Mouse (Mus musculus) heart, postnatal 10 days (tissue): ENCODE measurements around the gene Mustn1. TPM values are rescaled to one million over a fixed set of nuclear protein-coding genes. Genes with fewer than 3 reads are reported as not detected.

ENCODE experiments used
- DNase-seq, 2 experiments: peaks; one replicate each; pipeline ENCODE4 v3.0.0; 2021
- intact Hi-C: fragments of 180-260 bp; cut with DNase I; formaldehyde crosslinking; loops from one replicate; pipeline ENCODE4 v1.15.1; 2025
- total RNA-seq, 2 experiments: library from RNA; stranded (reverse); gene quantifications; 2 replicates each; pipeline ENCODE4 v1.2.3; 2021

Gene Mustn1
- total RNA-seq, 2 experiments from 2014 or later = 12.7 to 13.8 TPM

DNA sequence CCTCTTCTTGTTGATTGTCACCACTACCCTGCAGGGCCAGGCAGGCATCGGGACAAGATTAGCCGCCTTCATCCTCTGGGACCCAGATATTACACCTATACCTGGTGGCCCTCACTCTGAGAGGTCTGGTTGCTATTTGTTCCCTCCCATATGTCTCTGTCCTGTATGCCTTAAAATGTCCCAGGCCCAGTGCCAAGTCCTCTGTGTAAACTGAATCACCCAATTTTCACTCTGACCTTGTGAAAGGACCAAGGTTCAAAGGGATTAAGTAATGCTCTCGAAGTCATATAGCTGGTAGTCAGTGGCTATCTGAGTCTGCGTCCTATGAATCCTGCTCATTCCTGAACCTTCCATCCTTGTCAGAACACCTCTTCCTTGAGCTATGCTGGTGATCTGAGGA, 51.4 kb downstream of the Mustn1 start:
- DNase-seq = no peak
- intact Hi-C loops = no loop called here

Other genes with a start within 250 kb of the Mustn1 start
- gene Rft1, start 224.8 kb upstream of the Mustn1 start, total RNA-seq = 10 to 100 TPM; 10.1 to 10.2 TPM
- 10 to 100 TPM; 14.8 to 16.8 TPM for gene Sfmbt1, start 164.4 kb upstream of the Mustn1 start, total RNA-seq
- gene Tmem110, start 53.6 kb upstream of the Mustn1 start, total RNA-seq = 10 to 100 TPM; 10.0 to 13.2 TPM
- gene Itih4, start 7.3 kb downstream of the Mustn1 start, total RNA-seq = 1 to 10 TPM; 3.2 to 4.4 TPM
- under 1 TPM; 0.64 to 0.89 TPM for gene Itih3, start 44.6 kb downstream of the Mustn1 start, total RNA-seq
- not detected for gene Itih1, start 64.1 kb downstream of the Mustn1 start, total RNA-seq
- 1 to 10 TPM; 4.5 to 5.0 TPM for gene Nek4, start 72.2 kb downstream of the Mustn1 start, total RNA-seq
- 10 to 100 TPM; 26.6 to 32.1 TPM for gene Glt8d1, start 122.2 kb downstream of the Mustn1 start, total RNA-seq
- gene Spcs1, start 122.5 kb downstream of the Mustn1 start, total RNA-seq = 100 to 1,000 TPM; 177 to 181 TPM
- 10 to 100 TPM; 78.8 to 82.5 TPM for gene Pbrm1, start 139.9 kb downstream of the Mustn1 start, total RNA-seq
- gene Gnl3, start 140.0 kb downstream of the Mustn1 start, total RNA-seq = 10 to 100 TPM; 28.2 to 31.4 TPM
- gene Smim4, start 249.8 kb downstream of the Mustn1 start, total RNA-seq = 10 to 100 TPM; 92.2 to 93.5 TPM